Mouse (Mus musculus): ENCODE measurements around the gene Cracr2b. TPM values are rescaled to one million over a fixed set of nuclear protein-coding genes. Genes with fewer than 3 reads are reported as not detected.

Cracr2b gene
- polyA plus RNA-seq, 1 experiment, result 0.09 TPM

- no peak for TF ChIP-seq GATA1 (IDR thresholded peaks at IDR 0.05; ENCODE audit: low read length)
Measured at GRCm38 (mm10) chr7:141469901-141470636, 9.2 kb downstream of the Cracr2b start.

DNA sequence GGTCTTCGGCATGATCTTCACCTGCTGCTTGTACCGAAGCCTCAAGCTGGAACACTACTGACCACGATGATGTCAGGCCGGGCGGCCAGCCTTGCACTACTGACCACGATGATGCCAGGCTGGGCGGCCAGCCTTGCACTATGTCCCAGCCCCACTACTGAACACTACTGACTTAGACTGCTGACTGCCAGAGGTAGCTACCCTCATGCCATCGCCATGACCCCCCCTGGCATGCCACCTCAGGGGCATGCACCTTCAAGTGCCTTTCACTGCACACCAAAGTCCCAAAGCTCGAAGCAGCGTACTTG is 9.7 kb downstream of the Cracr2b start:
- no peak for TF ChIP-seq GATA1 (IDR thresholded peaks at IDR 0.05; ENCODE audit: low read length)

- TF ChIP-seq GATA1 (IDR thresholded peaks at IDR 0.05; ENCODE audit: low read length), result no peak
Measured at GRCm38 (mm10) chr7:141471236-141471635, 10.3 kb downstream of the Cracr2b start.

DNA sequence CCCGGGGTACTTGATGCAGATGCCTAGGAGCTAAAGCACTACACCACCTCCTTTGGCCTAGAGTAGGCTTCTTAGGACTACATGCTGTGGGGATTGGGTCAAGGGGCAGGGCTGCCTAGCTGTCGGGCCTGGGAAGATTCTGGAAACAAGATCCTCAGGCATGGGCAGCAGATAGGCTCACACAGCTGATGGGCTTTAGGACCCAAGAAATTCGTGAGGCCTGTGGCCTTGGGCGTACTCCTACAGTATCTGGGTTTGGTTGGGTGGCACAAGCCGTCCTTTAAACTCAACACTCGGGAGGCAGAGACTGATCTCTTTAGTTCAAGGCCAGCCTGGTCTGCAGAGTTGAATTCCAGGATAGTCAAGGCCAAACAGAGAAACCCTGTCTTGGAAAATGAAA is 11.3 kb downstream of the Cracr2b start:
- no peak for TF ChIP-seq GATA1 (IDR thresholded peaks at IDR 0.05; ENCODE audit: low read length)

GRCm38 (mm10) chr7:141472763-141473162 is 11.9 kb downstream of the Cracr2b start:
- no peak for TF ChIP-seq GATA1 (IDR thresholded peaks at IDR 0.05; ENCODE audit: low read length)

- TF ChIP-seq GATA1 (IDR thresholded peaks at IDR 0.05; ENCODE audit: low read length), result no peak
Measured at GRCm38 (mm10) chr7:141474160-141474559, 13.3 kb downstream of the Cracr2b start.

GRCm38 (mm10) chr7:141475011-141475804 is 14.3 kb downstream of the Cracr2b start, which contains the start of the genes Polr2l and Tspan4:
Gene Polr2l, minus strand, starts transcription at chr7:141475132.
Gene Tspan4, plus strand, starts transcription at chr7:141475240.
- no peak for TF ChIP-seq GATA1 (IDR thresholded peaks at IDR 0.05; ENCODE audit: low read length)

DNA sequence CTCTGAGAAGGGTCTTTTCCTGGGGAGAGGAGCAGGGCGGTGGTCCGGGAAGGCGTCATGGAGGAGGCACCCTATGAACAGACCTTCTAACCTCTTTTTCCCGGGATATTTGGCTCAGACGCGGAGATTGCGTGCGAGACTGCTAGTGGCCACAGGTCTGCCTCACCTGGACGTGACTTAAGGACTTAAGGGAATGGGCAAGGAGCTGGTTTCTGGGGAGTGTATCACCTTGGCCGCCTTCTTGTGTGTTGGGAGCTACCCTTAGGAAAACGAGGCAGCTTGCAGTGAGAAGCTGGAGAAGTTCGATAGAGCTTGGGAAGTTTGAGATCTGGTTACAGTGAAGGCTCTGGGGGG is 14.9 kb downstream of the Cracr2b start:
- no peak for TF ChIP-seq GATA1 (IDR thresholded peaks at IDR 0.05; ENCODE audit: low read length)

DNA sequence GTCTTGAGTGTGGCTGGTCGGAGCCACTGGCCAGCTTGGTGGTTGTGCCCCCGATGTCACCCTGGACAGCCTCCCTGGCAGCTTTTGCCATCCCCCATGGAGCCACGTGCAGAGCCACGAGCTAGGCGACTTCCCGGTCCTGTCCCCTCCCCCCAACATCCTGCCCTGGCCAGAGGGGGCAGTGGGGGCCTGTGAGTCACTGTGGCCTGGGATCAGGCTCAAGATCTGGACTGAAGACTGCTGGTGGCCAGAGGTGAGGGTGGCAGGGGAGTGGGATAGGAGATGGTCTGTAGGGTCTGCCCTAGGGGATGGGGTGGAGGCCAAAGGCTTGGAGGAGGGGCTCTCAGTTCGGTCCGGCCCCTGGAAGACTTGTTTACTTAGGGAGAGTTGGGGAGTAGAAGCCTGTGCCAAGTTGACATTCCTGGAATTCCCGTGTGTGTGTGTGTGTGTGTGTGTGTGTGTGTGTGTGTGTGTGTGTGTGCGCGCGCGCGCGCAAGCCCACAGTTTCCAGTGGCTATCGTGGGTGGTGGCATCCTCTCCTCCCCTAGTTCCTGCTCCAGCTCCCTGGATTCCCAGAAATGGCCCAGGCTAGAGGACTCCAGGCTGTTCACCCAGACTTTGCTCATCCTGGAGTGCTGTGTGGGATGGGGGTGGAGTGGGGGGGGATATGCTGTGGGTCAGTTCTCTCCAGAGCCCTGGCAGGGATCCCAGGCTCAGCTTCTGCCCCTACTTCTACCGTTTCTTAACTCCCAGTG is 15.5 kb downstream of the Cracr2b start:
- no peak for TF ChIP-seq GATA1 (IDR thresholded peaks at IDR 0.05; ENCODE audit: low read length)

- no peak for TF ChIP-seq GATA1 (IDR thresholded peaks at IDR 0.05; ENCODE audit: low read length)
Measured at GRCm38 (mm10) chr7:141476981-141477370, 16.1 kb downstream of the Cracr2b start.

- no peak for TF ChIP-seq GATA1 (IDR thresholded peaks at IDR 0.05; ENCODE audit: low read length)
Measured at GRCm38 (mm10) chr7:141477578-141478269, 16.8 kb downstream of the Cracr2b start.

DNA sequence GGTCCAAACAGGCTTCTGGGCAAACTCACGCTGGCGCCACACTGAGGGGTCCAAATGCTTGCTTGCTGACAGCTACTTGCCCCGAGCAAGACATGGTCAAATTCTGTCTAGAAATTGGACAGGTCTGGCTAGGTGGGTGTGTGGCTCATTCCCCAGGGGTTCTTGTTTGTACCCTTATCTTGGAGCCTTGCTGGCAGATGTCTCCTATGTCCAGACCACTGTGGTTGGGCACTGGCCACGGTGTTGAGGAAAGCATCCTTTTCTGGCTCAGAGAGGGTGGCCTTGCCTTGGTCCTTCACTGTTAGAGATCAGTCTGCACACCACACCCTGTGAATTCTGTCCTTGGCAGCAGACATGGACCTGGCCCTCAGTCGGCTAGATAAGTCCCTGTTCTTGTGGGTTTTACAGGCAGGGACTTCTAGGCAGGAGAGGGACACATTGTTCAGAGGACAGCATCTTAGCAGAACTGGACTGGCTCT is 17.4 kb downstream of the Cracr2b start:
- no peak for TF ChIP-seq GATA1 (IDR thresholded peaks at IDR 0.05; ENCODE audit: low read length)

DNA sequence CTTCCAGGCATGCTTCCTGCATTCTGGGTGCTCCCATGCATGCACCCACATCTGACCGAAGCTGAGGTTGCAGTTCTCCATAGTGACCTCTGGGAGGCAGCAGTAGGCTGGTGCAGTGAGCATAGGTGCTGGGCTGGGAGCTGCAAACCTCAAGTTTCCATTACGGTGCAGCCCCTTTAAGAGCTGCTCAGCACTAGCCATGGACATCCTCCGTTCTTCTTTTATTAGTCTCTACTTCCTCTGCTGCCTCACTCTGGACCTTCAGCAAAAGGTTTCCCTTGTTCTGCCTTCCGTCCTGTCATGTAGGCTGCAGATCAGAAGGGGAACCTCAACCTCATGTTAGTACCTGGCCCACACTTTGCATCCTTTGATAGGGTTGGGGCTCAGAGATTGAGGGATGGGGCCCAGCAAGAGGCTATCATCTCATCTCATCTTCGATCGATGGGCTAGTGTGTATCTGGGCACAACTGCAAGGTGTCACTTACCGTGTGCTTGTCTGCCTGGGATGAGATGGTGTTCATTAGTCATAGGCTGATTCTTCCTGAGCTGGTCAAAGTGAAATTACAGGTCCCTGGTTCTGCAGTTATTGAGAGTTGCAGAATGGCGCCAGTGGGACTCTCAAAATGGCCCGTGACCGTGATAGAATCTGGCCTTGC is 20.1 kb downstream of the Cracr2b start:
- TF ChIP-seq GATA1 (IDR thresholded peaks at IDR 0.05; ENCODE audit: low read length), result no peak

DNA sequence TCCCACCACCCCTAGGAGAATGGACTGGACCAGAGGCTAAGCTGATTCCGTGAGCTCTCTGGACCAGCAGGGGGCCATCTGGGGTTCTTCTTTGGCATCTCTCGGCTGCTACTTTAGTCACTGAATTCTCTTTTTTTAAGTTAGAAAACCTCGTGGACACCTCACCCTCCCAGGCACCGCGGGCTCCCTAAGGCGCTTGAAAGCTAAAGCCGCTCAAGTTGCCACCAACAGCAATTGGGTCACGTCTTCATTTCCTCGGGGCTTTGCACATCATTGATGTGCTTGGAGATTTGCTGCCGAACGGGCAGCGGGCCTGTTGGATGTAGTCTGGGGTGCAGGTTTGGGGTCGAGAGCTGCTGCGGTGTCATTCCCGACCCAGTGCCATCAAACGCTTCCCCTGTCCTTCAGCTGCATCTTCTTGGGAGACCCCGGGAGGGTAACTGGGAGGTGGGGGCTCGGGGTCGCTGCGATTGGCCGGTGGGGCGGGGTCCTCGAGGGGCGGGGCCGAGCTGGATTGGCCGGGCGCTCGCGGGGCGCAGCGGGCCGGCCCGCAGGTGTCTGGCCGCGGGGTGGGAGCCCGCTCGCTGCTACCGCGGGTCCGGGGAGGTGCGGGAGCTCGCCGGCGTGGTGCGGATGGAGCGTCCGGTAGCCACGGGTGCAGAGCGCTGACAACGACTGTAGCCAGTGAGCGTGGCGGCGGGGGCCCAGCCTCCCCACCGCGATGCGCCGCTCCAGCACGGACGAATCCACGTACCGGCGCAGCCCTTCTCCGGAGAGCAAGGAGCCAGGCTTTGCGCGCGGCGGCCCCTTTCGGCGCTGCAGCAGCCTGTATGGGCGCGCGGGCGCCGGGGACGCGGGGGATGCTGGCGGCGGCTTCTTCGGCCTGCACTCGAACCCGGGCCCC is 20.9 kb downstream of the Cracr2b start:
- no peak for TF ChIP-seq GATA1 (IDR thresholded peaks at IDR 0.05; ENCODE audit: low read length)
